Mouse (Mus musculus) stomach, embryonic 15.5 days (tissue): ENCODE results near the gene Nckap5l. TPM values are rescaled to one million over a fixed set of nuclear protein-coding genes. Genes with fewer than 3 reads are reported as not detected.

Experiments used
- ATAC-seq: fragments of 200-750 bp; cut with Nextera tagmentation; 2 replicates; pipeline ENCODE4 v1.8.0; 2017; ENCODE audit warnings: low read depth, moderate number of reproducible peaks, moderate TSS enrichment; ENCODE audit not compliant: insufficient read depth, low FRiP score
- H3K27ac ChIP-seq: fragments of 300-500 bp; sonication (generic); 2 replicates; pipeline ENCODE4 v1.5.1; 2015; ENCODE audit warnings: mild to moderate bottlenecking, inconsistent platforms
- H3K27me3 ChIP-seq: fragments of 300-500 bp; sonication (generic); replicated peaks from 2 replicates; pipeline ENCODE4 v1.6.1; 2015; ENCODE audit warnings: inconsistent platforms
- H3K36me3 ChIP-seq: fragments of 300-500 bp; sonication (generic); 2 replicates; pipeline ENCODE4 v1.6.1; 2015; ENCODE audit warnings: inconsistent platforms
- H3K4me1 ChIP-seq: fragments of 300-500 bp; sonication (generic); 2 replicates; pipeline ENCODE4 v1.6.1; 2015; ENCODE audit warnings: inconsistent platforms
- H3K4me2 ChIP-seq: fragments of 300-500 bp; sonication (generic); 2 replicates; pipeline ENCODE4 v1.6.1; 2015; ENCODE audit warnings: mild to moderate bottlenecking, inconsistent platforms
- H3K4me3 ChIP-seq: fragments of 300-500 bp; sonication (generic); replicated peaks from 2 replicates; pipeline ENCODE4 v1.5.1; 2015; ENCODE audit warnings: inconsistent platforms
- H3K9ac ChIP-seq: fragments of 300-500 bp; sonication (generic); 2 replicates; pipeline ENCODE4 v1.6.1; 2015; ENCODE audit warnings: inconsistent platforms
- H3K9me3 ChIP-seq: fragments of 300-500 bp; sonication (generic); 2 replicates; pipeline ENCODE4 v1.6.1; 2016; ENCODE audit warnings: inconsistent platforms
- WGBS: fragments of 180-500 bp; shearing (Covaris S2); methylation state at CpG from one replicate; pipeline ENCODE4 v1.1.7; 2015; 5-methylcytosine and 5-hydroxymethylcytosine counted together
- polyA plus RNA-seq: library from polyadenylated mRNA; unstranded; fragments of >200 nt; fragmentation: Nextera tagmentation; extraction: Ambion mirVana; gene quantifications from 2 replicates; pipeline ENCODE4 v1.2.1, GENCODE M21; 2015

Nckap5l gene
- polyA plus RNA-seq, 1 experiment from 2014 or later = 4.8 TPM

- Histone ChIP-seq H3K36me3 (peaks cover 58% of the 10 kb centered on the region), H3K9ac (no peak overlapping the region), H3K4me2 (no peak overlapping the region), H3K4me3 (no peak overlapping the region), H3K4me1 (0 out of 2 replicates have a peak, but pooled peaks cover 1% of the 10 kb centered on the region), H3K27ac (no peak overlapping the region), H3K9me3 (no peaks in the 10 kb centered on the region), H3K27me3 (no peaks in the 10 kb centered on the region)
- 89% methylated on average over 9 of the region's 9 CpGs for WGBS
- no peak for ATAC-seq
These were observed 52.4 kb downstream of the Nckap5l start for GRCm38 (mm10) chr15:99405150-99405549.

DNA sequence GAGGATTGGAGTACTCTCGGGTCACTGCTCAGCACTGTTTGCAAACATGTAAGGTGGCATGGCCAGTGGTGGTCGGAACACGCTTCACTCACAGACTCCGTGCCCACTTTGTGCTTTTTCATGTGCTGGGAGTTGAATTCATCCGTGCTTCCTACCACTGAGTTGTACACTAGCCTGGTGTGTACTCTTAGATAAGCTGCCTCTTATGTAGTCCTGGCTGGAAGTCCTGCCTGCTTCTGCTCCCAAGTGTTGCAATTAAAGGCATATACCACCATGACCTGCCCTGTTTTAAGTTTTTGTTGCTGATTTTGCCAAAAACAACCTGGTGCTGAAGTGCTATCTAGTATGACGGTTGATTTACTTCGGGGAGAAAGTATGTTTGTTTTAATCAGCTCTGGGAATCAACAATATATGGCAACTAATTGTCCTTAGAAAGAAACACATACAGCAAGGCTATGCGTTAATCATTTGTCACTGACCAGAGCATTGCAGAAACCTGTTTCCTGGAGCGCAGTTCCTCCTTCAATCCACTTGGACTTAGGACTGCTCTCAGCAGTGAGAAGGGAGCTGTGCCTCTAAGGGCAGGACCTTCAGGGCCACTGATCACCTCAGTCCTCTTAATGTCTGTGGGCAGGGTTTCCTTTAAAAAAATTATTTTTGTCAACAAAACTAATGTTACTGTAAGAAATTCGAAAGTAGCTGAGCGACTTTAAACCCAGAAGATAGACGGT is 54.2 kb downstream of the Nckap5l start:
- 79% methylated on average over 12 of the region's 12 CpGs for WGBS
- Histone ChIP-seq H3K9ac (no peak overlapping the region), H3K27ac (peak overlapping the region; percentile 27; the same call in 1 of the 2 replicates), H3K36me3 (peaks cover 50% of the 10 kb centered on the region), H3K27me3 (no peaks in the 10 kb centered on the region), H3K4me1 (peaks cover 7% of the 10 kb centered on the region; the same call in 1 of the 2 replicates), H3K4me3 (no peak overlapping the region), H3K9me3 (no peaks in the 10 kb centered on the region), H3K4me2 (no peak overlapping the region)
- ATAC-seq = no peak; the same call in 1 of the 2 replicates

DNA sequence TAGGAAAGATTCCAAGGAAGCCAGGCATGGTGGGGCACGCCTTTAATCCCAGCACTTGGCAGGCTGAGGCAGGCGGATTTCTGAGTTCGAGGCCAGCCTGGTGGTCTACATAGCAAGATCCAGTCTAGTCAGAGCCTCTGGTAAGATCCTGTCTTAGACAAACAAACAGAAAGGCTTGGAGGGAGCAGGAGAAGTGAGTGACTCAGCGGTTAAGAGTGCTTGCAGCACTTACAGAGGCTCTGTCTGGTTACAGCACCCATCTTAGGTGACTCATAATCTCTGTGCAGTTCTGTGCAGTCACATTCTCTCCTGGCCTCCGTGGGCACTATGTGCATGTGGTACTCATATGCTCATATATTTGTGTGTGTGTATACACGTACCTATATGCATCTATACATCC is 56.9 kb downstream of the Nckap5l start:
- Histone ChIP-seq H3K27me3 (no peaks in the 10 kb centered on the region), H3K27ac (no peak overlapping the region), H3K4me1 (peaks cover 28% of the 10 kb centered on the region), H3K4me2 (no peak overlapping the region), H3K9ac (no peak overlapping the region), H3K9me3 (no peaks in the 10 kb centered on the region), H3K4me3 (no peak overlapping the region), H3K36me3 (peaks cover 24% of the 10 kb centered on the region)
- no peak for ATAC-seq
- WGBS = 80% methylated on average over 6 of the region's 6 CpGs

GRCm38 (mm10) chr15:99399503-99400245 is 57.9 kb downstream of the Nckap5l start:
- no peak overlapping the region for H3K27ac ChIP-seq

DNA sequence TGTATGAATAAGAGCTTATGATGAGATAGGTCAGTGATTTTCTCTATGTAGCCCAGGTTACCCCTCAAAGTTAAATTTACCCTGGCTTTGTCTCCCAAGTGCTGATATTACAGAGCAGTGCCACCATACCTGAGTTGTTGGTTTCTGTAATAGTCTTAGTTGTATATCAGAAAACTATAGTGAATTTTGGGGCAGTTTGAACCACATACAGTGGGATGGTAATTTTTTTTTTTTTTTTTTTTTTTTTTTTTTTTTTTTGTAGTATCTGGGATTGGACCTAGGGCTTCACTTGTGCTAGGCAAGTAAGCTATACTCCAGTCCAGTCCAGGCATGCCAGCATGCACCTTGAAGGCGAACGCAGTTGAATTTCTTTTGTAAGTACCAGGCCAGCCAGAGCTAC is 59.9 kb downstream of the Nckap5l start:
- peaks cover 38% of the 10 kb centered on the region for H3K4me1 ChIP-seq
- H3K4me2 ChIP-seq = no peak overlapping the region
- ATAC-seq = no peak
- H3K9ac ChIP-seq = no peak overlapping the region
- no peaks in the 10 kb centered on the region for H3K27me3 ChIP-seq
- WGBS = 89% methylated on average over 2 of the region's 2 CpGs
- no peaks in the 10 kb centered on the region for H3K9me3 ChIP-seq
- H3K4me3 ChIP-seq = no peak overlapping the region
- no peak overlapping the region for H3K27ac ChIP-seq
- peaks cover 4% of the 10 kb centered on the region; the same call in 1 of the 2 replicates for H3K36me3 ChIP-seq

More at GRCm38 (mm10) chr15:99399503-99400245, 57.9 kb downstream of the Nckap5l start:
- H3K4me2 ChIP-seq = no peak overlapping the region
- ATAC-seq = no peak
- H3K27me3 ChIP-seq = no peaks in the 10 kb centered on the region
- WGBS = 75% methylated on average over 15 of the region's 15 CpGs
- peaks cover 34% of the 10 kb centered on the region for H3K4me1 ChIP-seq
- peaks cover 15% of the 10 kb centered on the region for H3K36me3 ChIP-seq
- H3K4me3 ChIP-seq = no peak overlapping the region
- no peaks in the 10 kb centered on the region for H3K9me3 ChIP-seq
- H3K9ac ChIP-seq = no peak overlapping the region

GRCm38 (mm10) chr15:99396875-99397274 is 60.7 kb downstream of the Nckap5l start:
- no peak overlapping the region for H3K27ac ChIP-seq
- 60% methylated on average over 4 of the region's 4 CpGs for WGBS
- no peak for ATAC-seq
- no peaks in the 10 kb centered on the region for H3K9me3 ChIP-seq
- H3K4me2 ChIP-seq = no peak overlapping the region
- H3K4me3 ChIP-seq = no peak overlapping the region
- H3K36me3 ChIP-seq = no peaks in the 10 kb centered on the region
- H3K27me3 ChIP-seq = no peaks in the 10 kb centered on the region
- no peak overlapping the region for H3K9ac ChIP-seq
- peaks cover 43% of the 10 kb centered on the region for H3K4me1 ChIP-seq

- H3K27ac ChIP-seq = no peak overlapping the region; the same call in 1 of the 2 replicates
- H3K4me2 ChIP-seq = 0 out of 2 replicates have a peak overlapping the region, but pooled peaks have one; percentile 41
- H3K4me3 ChIP-seq = no peak overlapping the region
- H3K4me1 ChIP-seq = peaks cover 43% of the 10 kb centered on the region
- ATAC-seq = no peak
- no peaks in the 10 kb centered on the region for H3K36me3 ChIP-seq
- H3K9ac ChIP-seq = no peak overlapping the region
- no peaks in the 10 kb centered on the region for H3K9me3 ChIP-seq
- 55% methylated on average over 1 of the region's 1 CpGs for WGBS
- no peaks in the 10 kb centered on the region for H3K27me3 ChIP-seq
These were observed 61.1 kb downstream of the Nckap5l start for GRCm38 (mm10) chr15:99396462-99396861.

DNA sequence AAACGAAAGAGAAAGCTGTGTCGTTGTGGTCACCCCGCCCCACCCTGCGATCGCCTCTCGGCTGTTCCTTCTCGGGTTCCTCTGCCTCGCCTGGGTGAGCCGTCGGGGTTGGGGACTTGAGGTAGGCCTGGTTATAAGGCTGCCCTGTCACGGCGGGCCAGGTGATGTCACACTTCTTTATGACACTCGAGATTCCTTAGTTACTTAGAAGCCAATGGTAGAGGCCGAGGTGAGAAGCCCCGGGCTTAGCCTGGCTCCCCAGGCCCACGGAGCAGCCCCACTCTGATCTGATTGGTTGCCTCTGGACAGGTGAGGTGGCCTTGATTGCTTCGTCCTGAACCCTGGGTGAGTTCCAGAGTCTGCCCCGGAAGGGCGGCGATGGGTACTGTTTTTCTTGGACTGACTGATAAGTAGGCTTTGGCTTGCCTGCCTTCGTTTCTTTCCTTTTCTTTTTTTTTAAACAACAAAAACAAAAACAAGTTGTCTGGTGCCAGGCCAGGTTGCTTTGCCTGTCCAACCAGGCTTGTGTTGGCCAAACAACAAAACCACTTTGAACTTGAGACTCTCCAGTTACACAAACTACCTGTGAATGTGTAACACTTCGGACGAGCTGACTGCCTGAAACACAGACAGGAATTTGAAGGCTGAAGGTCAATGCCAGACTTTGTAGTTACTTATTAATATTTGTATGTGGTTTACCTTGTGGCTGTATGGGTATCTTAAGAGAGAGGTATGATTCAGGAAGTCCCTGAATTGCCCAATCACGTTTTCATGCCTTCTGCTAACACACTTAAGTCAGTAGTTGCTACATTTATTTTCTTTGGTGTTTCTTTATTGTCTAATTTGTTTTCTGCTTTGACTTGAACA is 63.9 kb downstream of the Nckap5l start:
- ATAC-seq = peak; percentile 44; the same call in 1 of the 2 replicates
- Histone ChIP-seq H3K36me3 (no peaks in the 10 kb centered on the region), H3K4me1 (peaks cover 39% of the 10 kb centered on the region), H3K4me3 (peak overlapping the region; percentile 95), H3K4me2 (peak overlapping the region; percentile 69), H3K27me3 (no peaks in the 10 kb centered on the region), H3K27ac (peak overlapping the region; percentile 95), H3K9me3 (no peaks in the 10 kb centered on the region), H3K9ac (peak overlapping the region; percentile 78)
- 4% methylated on average over 24 of the region's 24 CpGs for WGBS

DNA sequence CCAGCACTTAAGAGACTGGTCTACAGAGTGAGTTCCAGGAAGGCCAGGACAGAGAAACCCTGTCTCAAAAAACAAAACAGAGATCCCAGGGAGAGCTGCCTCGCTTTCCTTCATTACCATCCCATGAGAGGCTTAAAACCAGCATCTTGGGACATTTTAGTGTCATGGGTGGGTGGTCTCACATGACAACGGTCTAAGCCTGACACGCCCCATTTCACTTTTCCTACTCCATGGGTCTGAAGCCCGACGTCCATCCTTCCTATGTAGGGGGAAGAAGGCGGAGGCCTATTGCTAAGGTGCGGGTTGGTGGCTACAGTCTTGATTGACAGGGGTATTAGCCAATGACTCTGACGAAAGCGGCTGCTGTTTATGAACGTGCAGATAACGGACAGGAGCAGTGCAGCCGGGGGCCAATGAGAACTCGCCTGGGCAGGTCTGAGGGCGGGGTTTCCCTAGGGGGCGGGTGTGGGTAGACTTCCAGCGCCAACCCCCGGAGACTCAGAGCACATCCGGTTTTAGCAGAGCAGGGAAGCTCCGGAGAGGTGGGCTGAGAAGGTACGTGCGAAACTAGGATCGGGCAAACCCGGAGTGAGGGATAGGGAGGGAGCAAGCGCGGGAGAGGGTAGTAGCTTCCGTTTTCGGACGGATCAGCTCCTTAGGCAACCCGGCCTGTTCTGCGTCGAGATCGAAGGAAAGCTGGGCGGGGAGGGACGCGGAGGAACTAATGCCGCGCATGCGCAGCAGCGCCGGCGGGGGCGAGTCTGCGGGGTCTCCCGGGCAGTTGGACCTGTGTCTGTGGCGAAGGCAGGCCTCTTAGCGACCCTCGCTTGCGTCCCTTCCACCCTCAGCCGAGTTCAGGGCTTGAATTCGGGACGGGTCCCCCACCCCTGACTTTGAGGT is 64.8 kb downstream of the Nckap5l start, which contains the start of gene Tmbim6:
Gene Tmbim6 (plus strand): TSS at position 397 of the 900 bp plus-strand sequence.
- ATAC-seq = peak; percentile 98
- Histone ChIP-seq H3K27ac (peak within 1 kb of the TSS; percentile 95), H3K27me3 (no peaks in the 10 kb centered on the region), H3K9ac (peak within 1 kb of the TSS; percentile 78), H3K9me3 (no peaks in the 10 kb centered on the region), H3K4me3 (peak within 1 kb of the TSS; percentile 95), H3K4me2 (peak within 1 kb of the TSS; percentile 82), H3K36me3 (no peaks in the 10 kb centered on the region), H3K4me1 (peaks cover 33% of the 10 kb centered on the region)
- whole genome bisulfite sequencing = under 1% methylated on average over 49 of the region's 51 CpGs

DNA sequence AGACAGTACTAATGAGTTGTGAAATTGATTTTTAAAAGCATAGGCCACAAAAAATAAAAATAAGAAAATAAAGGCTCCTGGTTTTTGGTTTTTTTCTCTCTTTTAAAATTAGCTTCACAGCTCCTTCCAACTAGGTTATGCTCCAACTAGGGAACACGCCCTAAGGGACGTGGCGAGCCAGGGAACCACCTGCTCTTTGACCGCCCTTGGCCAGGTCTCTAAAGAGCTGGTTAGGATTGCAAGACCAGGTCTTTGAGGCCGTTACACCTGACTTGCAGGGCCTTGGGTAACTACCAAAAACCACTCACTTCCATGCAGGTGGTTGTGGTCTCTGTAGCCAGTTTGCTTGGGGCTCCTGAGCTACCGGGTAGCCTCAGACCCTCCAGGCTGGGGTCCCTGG is 65.6 kb downstream of the Nckap5l start:
- peak overlapping the region; percentile 95 for H3K4me3 ChIP-seq
- WGBS = 83% methylated on average over 6 of the region's 6 CpGs
- no peaks in the 10 kb centered on the region for H3K27me3 ChIP-seq
- H3K9me3 ChIP-seq = no peaks in the 10 kb centered on the region
- peak overlapping the region; percentile 63; the same call in 1 of the 2 replicates for H3K27ac ChIP-seq
- no peaks in the 10 kb centered on the region for H3K36me3 ChIP-seq
- ATAC-seq = no peak
- peaks cover 30% of the 10 kb centered on the region for H3K4me1 ChIP-seq
- peak overlapping the region; percentile 82 for H3K4me2 ChIP-seq
- no peak overlapping the region for H3K9ac ChIP-seq
